Comparison of ENCODE assay signal across 10 mouse cellular contexts in the genomic region with DNA sequence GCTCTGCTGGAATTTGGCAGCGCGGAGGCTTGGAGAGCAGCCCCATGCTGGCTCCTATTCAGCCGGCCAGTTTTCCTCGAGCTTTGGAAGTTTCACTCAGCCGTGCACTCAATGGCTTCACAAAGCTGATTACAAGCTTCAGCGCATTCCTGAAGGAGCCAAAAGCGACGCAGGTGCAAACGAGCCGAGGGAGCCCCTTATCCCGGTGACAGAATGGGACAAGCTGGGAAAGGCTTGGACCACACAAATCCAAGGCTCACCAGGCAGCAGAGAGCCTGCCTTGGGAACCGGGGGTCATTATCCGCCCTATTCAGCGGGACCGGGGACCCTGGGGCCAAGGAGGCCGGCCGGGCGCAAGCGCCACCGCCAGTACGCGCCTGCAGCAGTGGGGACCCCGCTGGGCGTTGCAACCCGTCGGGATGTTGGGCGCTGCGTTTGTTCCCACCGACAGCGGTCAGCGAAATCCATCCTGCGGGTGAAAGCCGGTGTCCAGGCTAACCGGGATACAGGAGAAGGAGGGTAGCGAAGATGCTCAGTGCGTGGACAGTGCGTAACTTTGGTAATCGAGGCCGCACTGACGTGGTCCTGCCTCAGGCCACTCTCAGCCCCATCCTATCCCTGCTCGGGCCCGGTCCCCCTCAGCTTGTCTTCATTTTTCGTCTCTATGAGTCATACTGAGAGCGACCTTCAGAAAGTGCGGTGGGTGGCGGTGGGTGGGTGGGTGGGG. TPM values are rescaled to one million over a fixed set of nuclear protein-coding genes. Genes with fewer than 3 reads are reported as not detected.
DNase-seq lines count a peak whose midpoint lies in the region; ATAC-seq lines count a peak whose summit lies in the region.
"Had no signal": no experiment of that assay in that cellular context is flagged by ENCODE, and none has a peak within 500 bp of the region (broad histone marks: within the 10 kb centered on the region; RNA-seq: fewer than 3 reads in every experiment).

No protein-coding gene starts in this region.

- 0 out of 2 replicates have a peak, but pooled peaks have one; percentile 9 for ATAC-seq in kidney, embryonic 15.5 days (replicated peaks; ENCODE audit: low FRiP score)
- peak; percentile 71 for ATAC-seq in neural tube, embryonic 12.5 days (ENCODE audit: low FRiP score, low read depth)
- no peak for ATAC-seq in megakaryocyte progenitor cell, adult 5-6 weeks (replicated peaks; ENCODE audit: poor library complexity)

- H3K27ac ChIP-seq in kidney, embryonic 15.5 days, result no peak overlapping the region
- H3K27ac ChIP-seq in heart, embryonic 10.5 days, result no peak overlapping the region
- 0 out of 2 replicates have a peak overlapping the region, but pooled peaks have one; percentile 15 for H3K27ac ChIP-seq in neural tube, embryonic 12.5 days

- H3K9me3 ChIP-seq in kidney, embryonic 15.5 days (replicated peaks), result no peaks in the 10 kb centered on the region
- no peaks in the 10 kb centered on the region for H3K9me3 ChIP-seq in heart, embryonic 10.5 days
- H3K9me3 ChIP-seq in neural tube, embryonic 12.5 days, result no peaks in the 10 kb centered on the region
- H3K9me3 ChIP-seq: G1E had no signal

- peak overlapping the region; percentile 19 for H3K4me3 ChIP-seq in kidney, embryonic 15.5 days (replicated peaks)
- H3K4me3 ChIP-seq in heart, embryonic 10.5 days, result peak overlapping the region; percentile 37
- peak overlapping the region; percentile 21 for H3K4me3 ChIP-seq in neural tube, embryonic 12.5 days

- no peak overlapping the region for H3K9ac ChIP-seq in kidney, embryonic 15.5 days
- peak overlapping the region; percentile 53 for H3K9ac ChIP-seq in neural tube, embryonic 12.5 days

- peaks cover 99% of the 10 kb centered on the region for H3K27me3 ChIP-seq in kidney, embryonic 15.5 days
- H3K27me3 ChIP-seq in heart, embryonic 10.5 days (ENCODE audit: insufficient read depth, poor library complexity, severe bottlenecking), result peaks cover 98% of the 10 kb centered on the region
- peaks cover 87% of the 10 kb centered on the region for H3K27me3 ChIP-seq in neural tube, embryonic 12.5 days (replicated peaks)

- H3K36me3 ChIP-seq in kidney, embryonic 15.5 days, result no peaks in the 10 kb centered on the region
- no peaks in the 10 kb centered on the region for H3K36me3 ChIP-seq in heart, embryonic 10.5 days
- no peaks in the 10 kb centered on the region for H3K36me3 ChIP-seq in neural tube, embryonic 12.5 days
- H3K36me3 ChIP-seq: G1E had no signal

- peaks cover 36% of the 10 kb centered on the region for H3K4me1 ChIP-seq in kidney, embryonic 15.5 days
- peaks cover 20% of the 10 kb centered on the region for H3K4me1 ChIP-seq in heart, embryonic 10.5 days
- peaks cover 42% of the 10 kb centered on the region for H3K4me1 ChIP-seq in neural tube, embryonic 12.5 days

- WGBS in kidney, embryonic 15.5 days, result under 1% methylated on average over 46 of the region's 46 CpGs
- 2% methylated on average over 46 of the region's 46 CpGs for WGBS in heart, embryonic 10.5 days
- WGBS in neural tube, embryonic 12.5 days, result under 1% methylated on average over 46 of the region's 46 CpGs

- H3K4me2 ChIP-seq in kidney, embryonic 15.5 days, result peak overlapping the region; percentile 46
- H3K4me2 ChIP-seq in neural tube, embryonic 12.5 days (replicated peaks), result peak overlapping the region; percentile 58

- DNase-seq in kidney, postnatal 14 days, result no peak
- DNase-seq in cerebellum, postnatal 4 days (ENCODE audit: low spot score in 2 of 2), result peak; percentile 39 to 73
- no peak for DNase-seq in heart, embryonic 10.5 days (ENCODE audit: low spot score)
- DNase-seq in layer of hippocampus, postnatal 10 days (ENCODE audit: low spot score in 2 of 2), result peak; percentile 74 to 78
- DNase-seq in urinary bladder, postnatal 4 days (ENCODE audit: low spot score in 2 of 2), result no peak

RNA-seq across cellular contexts. Expression of a gene that starts 35.2 kb away (rescaled TPM):
- not detected in 2 replicates for polyA plus RNA-seq in kidney, embryonic 15.5 days (2015; fragmentation: Nextera tagmentation; extraction: Ambion mirVana)
- not detected in 2 replicates for polyA plus RNA-seq in heart, embryonic 10.5 days (2016; fragmentation: Nextera tagmentation; extraction: Ambion mirVana)
- total RNA-seq in layer of hippocampus, postnatal 10 days (2021), result 10 to 100 TPM; 11.6 to 12.1 TPM
- 1.9 and 2.0 TPM in 2 replicates for polyA plus RNA-seq in neural tube, embryonic 12.5 days (2016; fragmentation: Nextera tagmentation; extraction: Ambion mirVana)
- not detected in 2 replicates for total RNA-seq in megakaryocyte progenitor cell, adult 5-6 weeks (2015)
- total RNA-seq in megakaryocyte progenitor cell, adult 5-6 weeks (2017), result not detected in 2 replicates
- polyA plus RNA-seq: G1E; gonadal fat pad, adult 2 months had no signal

Comparison
In these comparisons a context has a peak if more than half of its experiments do, and no peak if none do; other contexts are left out.
1. DNase-seq: peak in cerebellum, postnatal 4 days (2 of 2) and layer of hippocampus, postnatal 10 days (2 of 2); none in kidney, postnatal 14 days (single experiment), heart, embryonic 10.5 days (single experiment) and urinary bladder, postnatal 4 days (0 of 2).
2. Peak in every context shown above with its lines, with median percentiles within 50 percentile points of each other: H3K4me3 ChIP-seq.